In the genomic region with DNA sequence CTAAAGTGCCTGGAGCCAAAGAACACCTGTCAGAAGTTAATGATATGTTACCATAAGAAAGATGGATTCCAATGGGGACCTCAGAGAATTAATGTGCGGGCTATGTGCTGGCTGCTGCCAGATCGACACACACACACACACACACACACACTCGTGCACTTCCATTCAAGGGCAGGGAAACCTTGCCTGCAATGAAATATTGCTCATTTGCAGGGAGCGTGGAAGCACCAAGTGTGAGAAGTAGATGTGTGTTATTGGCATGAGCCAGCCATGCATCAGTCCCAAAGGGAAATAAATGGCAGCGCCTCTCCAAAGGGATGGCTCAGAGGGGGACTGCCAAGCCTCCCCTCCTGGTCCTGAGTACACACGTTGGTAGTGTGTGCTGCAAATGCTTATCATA, we compare ENCODE assay signal across 18 mouse cellular contexts.
DNase-seq lines count a peak whose midpoint lies in the region; ATAC-seq lines count a peak whose summit lies in the region.
"Had no signal": no experiment of that assay in that cellular context is flagged by ENCODE, and none has a peak within 500 bp of the region (broad histone marks: within the 10 kb centered on the region; RNA-seq: fewer than 3 reads in every experiment).

No protein-coding gene starts in this region.

- no peak overlapping the region for H3K4me2 ChIP-seq in heart, embryonic 11.5 days
- no peak overlapping the region for H3K4me2 ChIP-seq in hindbrain, embryonic 13.5 days
- H3K4me2 ChIP-seq in hindbrain, embryonic 12.5 days (replicated peaks): no peak overlapping the region
- H3K4me2 ChIP-seq in neural tube, embryonic 15.5 days: no peak overlapping the region
- H3K4me2 ChIP-seq: embryonic facial prominence, embryonic 12.5 days; forebrain, embryonic 15.5 days; heart, embryonic 12.5 days had no signal

- peaks cover 2% of the 10 kb centered on the region; the same call in 1 of the 2 replicates for H3K4me1 ChIP-seq in heart, embryonic 11.5 days (ENCODE audit: control insufficient read depth, insufficient read depth, low read length)
- peaks cover 35% of the 10 kb centered on the region for H3K4me1 ChIP-seq in hindbrain, embryonic 13.5 days (replicated peaks)
- H3K4me1 ChIP-seq in hindbrain, embryonic 12.5 days: peaks cover 5% of the 10 kb centered on the region; the same call in 1 of the 2 replicates
- H3K4me1 ChIP-seq in neural tube, embryonic 15.5 days: peaks cover 30% of the 10 kb centered on the region

- no peaks in the 10 kb centered on the region for H3K36me3 ChIP-seq in heart, embryonic 11.5 days (ENCODE audit: control insufficient read depth, insufficient read depth, low read length)
- H3K36me3 ChIP-seq in hindbrain, embryonic 13.5 days: no peaks in the 10 kb centered on the region
- H3K36me3 ChIP-seq in hindbrain, embryonic 12.5 days: no peaks in the 10 kb centered on the region
- no peaks in the 10 kb centered on the region for H3K36me3 ChIP-seq in neural tube, embryonic 15.5 days
- H3K36me3 ChIP-seq: embryonic facial prominence, embryonic 12.5 days; forebrain, embryonic 15.5 days; heart, embryonic 12.5 days had no signal

- no peaks in the 10 kb centered on the region for H3K27me3 ChIP-seq in heart, embryonic 11.5 days (ENCODE audit: control insufficient read depth, insufficient read depth, low read length)
- no peaks in the 10 kb centered on the region for H3K27me3 ChIP-seq in hindbrain, embryonic 13.5 days
- H3K27me3 ChIP-seq in hindbrain, embryonic 12.5 days: no peaks in the 10 kb centered on the region
- H3K27me3 ChIP-seq in neural tube, embryonic 15.5 days (replicated peaks): no peaks in the 10 kb centered on the region
- H3K27me3 ChIP-seq: embryonic facial prominence, embryonic 12.5 days; forebrain, embryonic 15.5 days; heart, embryonic 12.5 days had no signal

- no peak for ATAC-seq in heart, embryonic 11.5 days (replicated peaks; ENCODE audit: insufficient number of reproducible peaks, low FRiP score, low TSS enrichment)
- peak; percentile 40; the same call in 1 of the 2 replicates for ATAC-seq in hindbrain, embryonic 13.5 days (ENCODE audit: low FRiP score)
- no peak for ATAC-seq in hindbrain, embryonic 12.5 days (ENCODE audit: low FRiP score)
- ATAC-seq in neural tube, embryonic 15.5 days (ENCODE audit: low FRiP score): no peak
- ATAC-seq: forebrain, embryonic 15.5 days; hindbrain, postnatal 0 days had no signal

- DNase-seq in heart, adult 11 months: peak; percentile 78
- DNase-seq in kidney, adult 9 months: peak; percentile 9
- no peak for DNase-seq in kidney, postnatal 14 days
- no peak for DNase-seq in ovary, postnatal 14 days (ENCODE audit: low spot score)
- DNase-seq: cerebellum, adult 11-12 months; cerebellum, adult 9-10 months; cerebellum, postnatal 25 days; gastrocnemius, postnatal 36 days; heart, postnatal 36 days; kidney, adult 11 months had no signal

- H3K27ac ChIP-seq in heart, embryonic 11.5 days (ENCODE audit: low read depth, low read length): no peak overlapping the region
- peak overlapping the region; percentile 50 for H3K27ac ChIP-seq in hindbrain, embryonic 13.5 days
- no peak overlapping the region for H3K27ac ChIP-seq in hindbrain, embryonic 12.5 days
- peak overlapping the region; percentile 33 for H3K27ac ChIP-seq in neural tube, embryonic 15.5 days (replicated peaks)
- H3K27ac ChIP-seq: embryonic facial prominence, embryonic 12.5 days; forebrain, embryonic 15.5 days; hindbrain, postnatal 0 days had no signal

- H3K9me3 ChIP-seq in heart, embryonic 11.5 days (replicated peaks; ENCODE audit: control insufficient read depth, low read length): no peaks in the 10 kb centered on the region
- H3K9me3 ChIP-seq in hindbrain, embryonic 13.5 days: no peaks in the 10 kb centered on the region
- H3K9me3 ChIP-seq in hindbrain, embryonic 12.5 days (replicated peaks): no peaks in the 10 kb centered on the region
- H3K9me3 ChIP-seq in neural tube, embryonic 15.5 days (replicated peaks): no peaks in the 10 kb centered on the region
- H3K9me3 ChIP-seq: embryonic facial prominence, embryonic 12.5 days; forebrain, embryonic 15.5 days; heart, embryonic 12.5 days had no signal

- no peak overlapping the region for H3K9ac ChIP-seq in heart, embryonic 11.5 days (ENCODE audit: low read depth, low read length)
- H3K9ac ChIP-seq in hindbrain, embryonic 13.5 days: no peak overlapping the region
- no peak overlapping the region for H3K9ac ChIP-seq in hindbrain, embryonic 12.5 days
- H3K9ac ChIP-seq in neural tube, embryonic 15.5 days (replicated peaks): no peak overlapping the region
- H3K9ac ChIP-seq: embryonic facial prominence, embryonic 12.5 days; forebrain, embryonic 15.5 days; heart, embryonic 12.5 days had no signal

- no peak overlapping the region for H3K4me3 ChIP-seq in heart, embryonic 11.5 days (ENCODE audit: low read depth, low read length)
- no peak overlapping the region for H3K4me3 ChIP-seq in hindbrain, embryonic 13.5 days
- H3K4me3 ChIP-seq in hindbrain, embryonic 12.5 days: no peak overlapping the region
- H3K4me3 ChIP-seq in neural tube, embryonic 15.5 days (replicated peaks): no peak overlapping the region
- H3K4me3 ChIP-seq: embryonic facial prominence, embryonic 12.5 days; forebrain, embryonic 15.5 days; heart, embryonic 12.5 days had no signal

- WGBS in heart, embryonic 11.5 days (ENCODE audit: insufficient replicate concordance): 78% methylated on average over 6 of the region's 6 CpGs
- WGBS in hindbrain, embryonic 13.5 days: 73% methylated on average over 6 of the region's 6 CpGs
- WGBS in hindbrain, embryonic 12.5 days: 79% methylated on average over 6 of the region's 6 CpGs
- WGBS in neural tube, embryonic 15.5 days: 54% methylated on average over 6 of the region's 6 CpGs

Comparison
In these comparisons a context has a peak if more than half of its experiments do, and no peak if none do; other contexts are left out.
1. DNase-seq: peak in heart, adult 11 months (single experiment) and kidney, adult 9 months (single experiment); none in kidney, postnatal 14 days (single experiment) and ovary, postnatal 14 days (single experiment).
2. H3K27ac ChIP-seq: peak in hindbrain, embryonic 13.5 days (single experiment) and neural tube, embryonic 15.5 days (single experiment); none in heart, embryonic 11.5 days (single experiment) and hindbrain, embryonic 12.5 days (single experiment).